Mouse (Mus musculus): ENCODE data around the gene Paxbp1. TPM values are rescaled to one million over a fixed set of nuclear protein-coding genes. Genes with fewer than 3 reads are reported as not detected.

The Paxbp1 gene
- polyA plus RNA-seq, 1 experiment from 2014 or later = 26.4 TPM

- no peak for ATAC-seq (replicated peaks; ENCODE audit: low FRiP score, low read depth)
- no peak overlapping the region for H3K27ac ChIP-seq
- WGBS = 92% methylated on average over 10 of the region's 10 CpGs
Observed at GRCm38 (mm10) chr16:90964302-90964701, 80.0 kb downstream of the Paxbp1 start.

More at GRCm38 (mm10) chr16:90964302-90964701, 80.0 kb downstream of the Paxbp1 start:
- H3K4me3 ChIP-seq (replicated peaks; ENCODE audit: low read depth, low read length) = no peak overlapping the region
- no peaks in the 10 kb centered on the region for H3K9me3 ChIP-seq (replicated peaks; ENCODE audit: low read length)
- H3K4me1 ChIP-seq (replicated peaks; ENCODE audit: insufficient read depth, low read length) = no peaks in the 10 kb centered on the region
- no peak overlapping the region for H3K9ac ChIP-seq (ENCODE audit: low read depth, low read length)
- no peak for TF ChIP-seq CTCF (IDR thresholded peaks at IDR 0.05; ENCODE audit: low read depth)
- peaks cover 22% of the 10 kb centered on the region; the same call in 1 of the 2 replicates for H3K36me3 ChIP-seq (ENCODE audit: insufficient read depth, low read length)
- no peak for DNase-seq (ENCODE audit: low spot score)
- no peaks in the 10 kb centered on the region for H3K27me3 ChIP-seq (ENCODE audit: insufficient read depth, low read length)
- no peak overlapping the region for H3K4me2 ChIP-seq (ENCODE audit: low read length)

Other genes with a start within 250 kb of the Paxbp1 start
- gene Urb1, start 234.1 kb downstream of the Paxbp1 start, polyA plus RNA-seq (2015; fragmentation: Nextera tagmentation; extraction: Ambion mirVana) = 4.2 and 5.1 TPM in 2 replicates
- gene Eva1c, start 217.8 kb downstream of the Paxbp1 start, polyA plus RNA-seq (2015; fragmentation: Nextera tagmentation; extraction: Ambion mirVana) = 1.0 and 1.2 TPM in 2 replicates
- 43.7 and 48.1 TPM in 2 replicates for gene Cfap298, start 109.4 kb downstream of the Paxbp1 start, polyA plus RNA-seq (2015; fragmentation: Nextera tagmentation; extraction: Ambion mirVana)
- 10.0 and 11.9 TPM in 2 replicates for gene Synj1, start 33.2 kb downstream of the Paxbp1 start, polyA plus RNA-seq (2015; fragmentation: Nextera tagmentation; extraction: Ambion mirVana)
- gene 4932438H23Rik, start 50.6 kb upstream of the Paxbp1 start, polyA plus RNA-seq (2015; fragmentation: Nextera tagmentation; extraction: Ambion mirVana) = 0.07 and 0.11 TPM in 2 replicates
- gene Olig2, start 180.9 kb upstream of the Paxbp1 start, polyA plus RNA-seq (2015; fragmentation: Nextera tagmentation; extraction: Ambion mirVana) = not detected in 2 replicates
- gene Olig1, start 225.2 kb upstream of the Paxbp1 start, polyA plus RNA-seq (2015; fragmentation: Nextera tagmentation; extraction: Ambion mirVana) = 0.14 and 0.15 TPM in 2 replicates